Mouse (Mus musculus): ENCODE data around the gene Coq2.

GRCm38 (mm10) chr5:100622509-100623163, 52.3 kb downstream of the Coq2 start:
- no peak for TF ChIP-seq CTCF (IDR thresholded peaks at IDR 0.05; ENCODE audit: insufficient read depth, low read depth, low read length)
- no peak for TF ChIP-seq POLR2A (IDR thresholded peaks at IDR 0.05; ENCODE audit: insufficient read depth, low read depth, low read length)
